Mouse (Mus musculus) v-Abl transformed pro-B cells (cell line): ENCODE measurements around the gene Rom1.

Source experiments
- in situ Hi-C, 2 experiments: fragments of 400-800 bp; cut with MboI; formaldehyde crosslinking; loops; one replicate each; pipeline ENCODE4 v1.15.1; 2025; ENCODE audit not compliant: unreplicated experiment in 2 of 2

Rom1 gene

DNA sequence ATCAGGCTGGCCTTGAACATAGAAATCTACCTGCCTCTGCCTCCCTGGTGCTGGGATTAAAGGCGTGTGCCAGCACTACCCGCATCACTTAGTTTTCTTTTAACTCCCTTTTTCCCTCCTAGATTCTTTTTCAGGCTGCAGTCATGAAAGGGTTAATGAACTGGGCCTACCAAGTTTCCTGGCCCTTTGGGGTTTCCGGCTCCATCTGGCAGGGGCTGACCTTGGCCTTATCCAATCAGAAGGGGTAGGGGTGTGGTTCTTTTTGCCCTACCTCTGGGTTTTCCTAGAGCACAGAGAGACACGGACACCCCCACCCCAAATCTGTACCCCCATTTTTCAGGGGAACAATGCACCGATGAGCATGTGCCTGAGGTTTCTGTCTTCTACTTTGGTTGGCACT lies 15.6 kb upstream of the Rom1 start:
- in situ Hi-C loops = loop anchor here in 1 of 2 experiments (25.0 kb wide), 1 partner anchor 207 kb away; the partner anchor contains the start of genes 1700092M07Rik, Stx5a and Wdr74

DNA sequence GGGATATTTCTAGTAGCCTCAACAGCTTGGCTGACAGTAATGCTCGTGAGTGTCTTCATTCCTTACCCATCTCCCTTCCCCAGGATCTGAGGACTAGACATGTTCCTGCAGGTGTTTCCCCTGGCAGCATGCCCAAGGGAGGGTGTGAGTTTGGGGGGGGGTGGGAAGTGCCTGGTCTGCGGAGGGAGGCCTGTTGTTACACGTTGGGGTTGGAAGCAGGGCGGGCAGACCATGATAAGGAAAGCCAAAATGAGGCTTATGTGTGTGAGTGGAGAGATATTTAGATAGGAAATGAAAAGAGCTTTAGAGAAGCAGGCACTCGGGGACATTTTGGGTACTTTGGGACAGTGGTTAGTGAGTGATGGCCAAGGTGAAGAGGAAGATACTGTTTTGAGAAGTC lies 14.9 kb upstream of the Rom1 start:
- in situ Hi-C loops = loop anchor here in 1 of 2 experiments (25.0 kb wide), 1 partner anchor 207 kb away; the partner anchor contains the start of genes 1700092M07Rik, Stx5a and Wdr74

DNA sequence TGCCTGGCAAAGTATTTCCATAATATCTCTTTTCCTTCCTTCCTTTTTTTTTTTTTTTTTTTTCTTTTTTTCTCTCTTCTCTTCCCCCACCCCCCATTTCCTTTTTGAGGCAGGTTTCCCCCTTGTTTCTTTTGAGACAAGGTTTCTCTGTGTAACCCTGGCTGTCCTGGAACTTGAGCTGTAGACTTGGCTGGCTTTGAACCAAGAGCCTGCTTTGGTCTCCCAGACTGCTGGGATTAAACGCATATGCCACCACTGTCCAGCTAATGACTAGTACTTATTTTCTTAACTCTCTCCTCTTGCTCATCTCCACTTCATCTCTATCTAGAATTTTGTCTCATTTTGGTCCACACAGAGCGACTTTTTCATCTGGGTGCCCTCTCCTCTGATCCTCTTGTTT lies 13.9 kb upstream of the Rom1 start:
- in situ Hi-C loops = loop anchor here in 1 of 2 experiments (25.0 kb wide), 1 partner anchor 206 kb away; the partner anchor contains the start of genes 1700092M07Rik, Stx5a and Wdr74

DNA sequence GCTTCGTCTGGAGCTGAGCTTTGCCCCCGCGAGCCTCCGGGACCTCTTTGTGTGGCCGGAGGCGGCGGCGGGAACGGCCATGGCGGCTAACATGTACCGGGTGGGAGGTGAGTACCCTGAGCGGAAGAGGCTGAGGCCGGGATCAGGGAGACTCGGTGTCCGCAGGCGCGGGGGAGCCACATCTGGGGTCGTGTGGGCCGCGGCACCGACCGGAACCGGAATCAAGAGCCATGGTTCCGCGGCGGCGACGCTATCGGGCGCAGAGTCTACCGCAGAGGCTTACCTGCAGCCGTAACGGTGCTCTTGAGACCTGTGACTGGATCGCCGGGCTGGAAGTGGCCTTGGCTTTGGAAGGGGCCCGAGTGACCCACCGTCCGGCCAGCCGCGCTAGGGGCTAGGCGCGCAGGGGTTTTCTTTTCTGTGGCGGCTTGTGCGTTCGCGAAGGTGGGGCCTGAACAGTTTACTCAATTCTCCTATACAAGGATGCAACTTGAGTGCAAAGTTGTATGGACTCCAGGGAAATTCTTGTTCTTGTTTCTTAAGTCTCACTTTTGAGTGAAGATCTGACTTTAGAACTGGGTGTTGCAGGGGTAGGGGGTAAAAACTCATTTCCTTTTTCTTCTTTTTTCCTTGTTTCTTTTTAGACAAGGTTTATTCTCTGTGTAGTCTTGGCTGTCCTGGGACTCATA lies 13.3 kb upstream of the Rom1 start:
- in situ Hi-C loops = loop anchor here in 1 of 2 experiments (25.0 kb wide), 1 partner anchor 205 kb away; the partner anchor contains the start of genes 1700092M07Rik, Stx5a and Wdr74

DNA sequence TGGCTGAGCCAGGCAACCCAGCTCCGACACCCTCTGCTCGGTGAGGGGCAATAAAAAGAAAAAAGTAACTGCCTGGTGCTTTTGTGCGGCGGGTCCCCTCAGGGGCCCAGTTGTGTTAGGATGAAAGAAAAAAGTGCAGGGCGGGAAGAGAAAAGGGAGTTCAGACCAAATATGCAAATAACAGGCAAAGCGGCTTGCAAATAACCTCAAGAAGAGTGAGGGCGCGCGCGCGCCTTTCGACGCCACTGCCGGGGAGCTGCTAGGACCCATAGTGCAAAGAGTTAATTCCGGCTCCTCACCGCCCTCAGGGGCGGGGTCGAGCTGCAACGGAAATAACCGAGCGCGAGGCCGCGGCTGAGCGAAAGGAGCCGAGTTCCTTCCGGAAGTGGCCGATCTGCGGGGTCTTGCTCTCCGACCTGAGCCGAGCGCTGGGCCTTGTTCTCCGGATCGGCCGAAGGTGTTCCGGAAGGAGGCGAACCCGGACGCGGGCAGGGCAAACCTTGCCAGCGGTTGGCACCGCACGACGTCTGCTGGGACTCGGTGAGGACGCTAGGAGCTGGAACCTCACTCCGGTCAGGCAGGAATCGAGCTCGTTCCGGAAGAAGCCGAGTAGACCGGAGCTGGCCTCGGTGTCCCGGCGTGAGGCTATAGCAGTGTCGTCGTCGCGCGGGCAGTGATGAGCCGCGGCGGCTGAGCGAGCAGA lies 12.5 kb upstream of the Rom1 start, which contains the start of gene Mta2:
Gene Mta2 (plus strand): TSS at position 361 of the 703 bp plus-strand sequence.
- in situ Hi-C loops = loop anchor here in 1 of 2 experiments (25.0 kb wide), 1 partner anchor 204 kb away; the partner anchor contains the start of genes 1700092M07Rik, Stx5a and Wdr74

DNA sequence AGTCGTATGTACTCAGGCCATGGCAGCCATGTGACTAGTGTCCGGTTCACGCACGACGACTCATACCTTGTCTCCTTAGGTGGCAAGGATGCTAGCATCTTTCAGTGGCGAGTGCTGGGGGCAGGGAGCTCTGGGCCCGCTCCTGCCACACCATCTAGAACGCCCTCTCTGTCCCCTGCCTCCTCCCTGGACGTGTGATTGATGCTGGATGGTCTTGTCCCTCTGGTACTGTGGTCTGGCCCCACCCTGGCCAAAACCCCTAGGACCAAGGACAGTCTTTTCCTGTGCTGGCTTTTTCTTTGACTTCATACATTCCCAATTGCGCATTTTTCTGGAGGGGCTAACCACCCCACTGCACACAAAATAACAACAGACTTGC lies 12.0 kb upstream of the Rom1 start:
- in situ Hi-C loops = loop anchor here in 1 of 2 experiments (25.0 kb wide), 1 partner anchor 204 kb away; the partner anchor contains the start of genes 1700092M07Rik, Stx5a and Wdr74

DNA sequence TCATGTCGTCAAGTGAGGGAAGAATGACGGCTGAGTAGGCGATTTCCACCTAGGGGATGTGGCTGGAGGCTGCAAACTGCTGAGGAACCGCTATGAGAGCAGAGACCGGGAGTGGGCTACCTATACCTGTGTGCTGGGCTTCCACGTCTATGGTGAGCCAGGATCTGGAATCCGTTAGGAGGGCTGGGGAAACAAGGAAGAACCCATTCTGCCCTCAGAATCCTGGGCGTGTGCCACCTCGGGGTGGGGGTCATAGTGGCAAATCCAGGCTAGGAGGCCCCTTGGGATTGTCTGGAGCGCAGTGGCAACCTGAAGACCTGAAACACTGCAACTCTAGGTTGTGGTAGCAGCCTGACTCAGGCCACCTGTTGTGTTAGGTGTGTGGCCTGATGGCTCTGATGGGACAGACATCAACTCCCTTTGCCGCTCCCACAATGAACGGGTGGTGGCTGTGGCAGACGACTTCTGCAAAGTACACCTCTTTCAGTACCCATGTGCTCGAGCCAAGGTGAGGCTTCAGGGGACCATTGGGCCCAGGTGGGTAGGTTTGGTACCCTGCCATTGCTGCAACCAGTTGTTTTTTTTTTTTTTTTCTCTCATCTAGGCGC lies 11.5 kb upstream of the Rom1 start:
- in situ Hi-C loops = loop anchor here in 1 of 2 experiments (25.0 kb wide), 1 partner anchor 203 kb away; the partner anchor contains the start of genes 1700092M07Rik, Stx5a and Wdr74

DNA sequence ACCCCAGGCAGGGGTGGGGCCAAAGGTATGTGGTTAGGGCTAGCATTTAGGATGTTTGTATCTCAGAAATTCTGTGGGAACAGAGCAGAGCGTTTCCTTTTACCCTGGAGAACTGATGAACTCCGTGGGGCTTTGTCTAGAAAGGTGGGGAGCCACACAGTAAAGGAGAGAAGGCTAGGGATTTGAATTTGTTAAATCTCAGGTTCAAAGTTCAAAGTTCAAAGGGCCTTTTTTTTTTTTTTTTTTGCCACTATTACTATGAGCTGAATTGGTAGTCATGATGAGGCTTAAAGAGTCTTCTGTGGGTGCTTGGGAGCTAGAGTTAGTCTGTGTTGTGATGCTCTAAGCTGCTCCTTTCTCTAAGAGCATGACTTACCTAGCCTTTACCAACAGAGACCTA lies 7.6 kb upstream of the Rom1 start:
- in situ Hi-C loops = loop anchor here in 1 of 2 experiments (25.0 kb wide), 1 partner anchor 199 kb away; the partner anchor contains the start of genes 1700092M07Rik, Stx5a and Wdr74

DNA sequence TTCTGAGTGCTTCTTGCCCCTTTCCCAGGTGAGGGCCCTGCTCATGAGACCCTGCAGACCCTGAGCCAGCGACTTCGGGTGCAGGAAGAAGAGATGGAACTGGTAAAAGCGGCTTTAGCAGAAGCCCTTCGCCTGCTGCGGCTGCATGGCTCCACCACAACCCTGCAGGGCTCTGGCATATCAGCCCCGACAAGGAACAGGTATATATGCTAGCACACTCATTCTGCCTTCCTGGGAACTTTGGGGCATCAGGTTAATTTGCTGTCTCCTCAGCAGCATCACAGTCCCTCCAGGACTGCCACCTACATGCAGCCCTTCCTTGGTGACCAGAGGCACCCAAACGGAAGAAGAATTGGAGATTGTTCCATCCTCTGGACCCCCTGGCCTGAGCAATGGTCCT lies 1.6 kb upstream of the Rom1 start:
- in situ Hi-C loops = loop anchor here in 1 of 2 experiments (25.0 kb wide), 1 partner anchor 193 kb away; the partner anchor contains the start of genes 1700092M07Rik, Stx5a and Wdr74

DNA sequence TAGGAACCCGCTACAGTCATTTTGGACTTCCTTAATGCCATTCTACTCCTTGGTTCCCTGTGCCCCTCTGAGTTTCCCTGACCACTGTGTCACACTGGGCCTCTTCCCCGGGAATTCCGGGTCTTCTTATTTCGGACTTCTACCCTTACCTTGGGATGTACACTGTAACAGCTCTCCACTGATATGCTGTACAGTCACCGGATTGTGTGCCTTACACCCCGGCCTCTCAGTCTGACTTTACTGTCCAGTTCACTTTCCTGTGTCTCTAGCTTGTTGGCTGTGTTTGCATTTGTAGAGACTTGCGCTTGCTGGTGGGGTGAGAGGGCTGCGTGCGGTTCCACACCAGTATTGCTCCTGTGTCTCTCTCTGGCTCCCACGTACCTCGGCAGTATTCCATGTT lies 961 bp upstream of the Rom1 start:
- in situ Hi-C loops = loop anchor here in 1 of 2 experiments (25.0 kb wide), 1 partner anchor 193 kb away; the partner anchor contains the start of genes 1700092M07Rik, Stx5a and Wdr74

DNA sequence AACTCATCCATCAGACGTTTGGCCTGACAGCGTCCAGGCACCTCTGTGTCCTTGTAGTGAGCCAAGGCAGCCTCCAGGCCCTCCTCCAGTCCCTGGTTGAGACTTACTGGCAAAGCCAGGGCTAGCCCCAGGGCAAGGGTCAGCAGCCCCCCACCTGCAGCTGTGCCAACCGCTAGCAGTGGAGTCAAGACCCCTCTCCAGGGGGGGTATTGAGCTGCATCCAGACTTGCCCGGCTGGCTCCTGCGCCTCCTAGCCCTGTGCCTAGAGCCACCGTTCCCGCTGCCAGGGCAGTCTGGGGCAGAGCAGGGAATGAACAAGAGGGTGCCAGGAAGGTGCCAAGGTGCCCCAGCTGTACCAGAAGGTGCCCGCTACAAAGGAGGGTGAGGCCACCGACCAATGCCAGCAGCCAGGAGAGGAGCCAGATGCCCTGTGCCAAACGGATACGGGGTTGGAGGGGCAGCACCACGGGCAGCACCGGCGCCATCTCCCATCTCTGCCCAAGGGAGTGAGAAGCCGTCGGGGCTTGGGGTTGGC lies 400 bp downstream of the Rom1 start:
- in situ Hi-C loops = loop anchor here in 1 of 2 experiments (25.0 kb wide), 1 partner anchor 191 kb away; the partner anchor contains the start of genes 1700092M07Rik, Stx5a and Wdr74

DNA sequence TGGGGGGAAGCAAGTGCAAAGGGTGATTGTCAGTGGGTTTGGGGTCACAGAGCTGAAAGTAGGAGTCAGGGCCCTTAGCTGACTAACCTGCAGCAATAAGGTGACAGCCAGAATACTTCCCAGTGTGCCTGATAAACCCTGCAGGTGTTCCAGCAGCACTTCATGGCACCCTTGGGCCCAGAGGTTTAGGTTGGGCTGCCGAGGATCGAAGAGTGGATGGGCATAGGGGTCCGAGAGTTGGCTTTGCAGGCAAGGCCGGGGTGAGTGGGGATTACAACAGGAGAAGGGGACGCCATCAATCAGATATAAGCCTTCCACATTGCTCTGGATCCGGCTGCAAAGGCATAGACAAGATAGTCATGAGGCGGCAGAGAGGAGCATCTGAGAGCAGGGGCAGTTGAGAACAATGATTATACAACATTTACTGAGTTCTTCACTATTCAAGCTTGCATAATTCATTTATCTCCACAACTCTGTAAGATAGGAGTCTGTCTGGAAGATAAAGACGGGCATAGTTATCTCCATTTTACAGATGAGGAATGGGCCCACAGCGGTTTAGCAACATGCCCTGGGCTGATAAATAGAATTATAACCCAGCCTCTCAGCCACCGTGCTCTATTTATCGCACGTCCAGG lies 1.1 kb downstream of the Rom1 start:
- in situ Hi-C loops = loop anchor here in 1 of 2 experiments (25.0 kb wide), 1 partner anchor 191 kb away; the partner anchor contains the start of genes 1700092M07Rik, Stx5a and Wdr74

DNA sequence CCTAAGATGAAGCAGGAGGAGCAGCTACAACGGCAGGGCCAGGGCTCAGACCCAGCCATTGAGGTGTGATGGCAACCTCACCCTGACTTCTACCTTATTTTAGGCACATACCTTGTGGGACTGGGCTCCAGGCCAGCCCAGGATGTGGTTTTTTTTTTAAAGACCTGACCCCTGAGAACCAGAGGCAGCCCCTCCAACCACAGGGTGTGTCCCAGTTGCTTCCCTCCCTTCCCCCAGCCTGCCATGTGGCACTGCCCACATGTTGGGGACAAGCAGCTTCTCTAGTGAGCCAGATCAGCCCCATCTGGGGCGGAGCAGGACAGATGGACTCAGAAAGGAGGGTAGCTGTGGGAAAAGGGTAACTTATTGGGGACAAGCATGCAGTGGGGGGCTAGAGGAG lies 2.4 kb downstream of the Rom1 start:
- in situ Hi-C loops = loop anchor here in 1 of 2 experiments (25.0 kb wide), 1 partner anchor 189 kb away; the partner anchor contains the start of genes 1700092M07Rik, Stx5a and Wdr74

DNA sequence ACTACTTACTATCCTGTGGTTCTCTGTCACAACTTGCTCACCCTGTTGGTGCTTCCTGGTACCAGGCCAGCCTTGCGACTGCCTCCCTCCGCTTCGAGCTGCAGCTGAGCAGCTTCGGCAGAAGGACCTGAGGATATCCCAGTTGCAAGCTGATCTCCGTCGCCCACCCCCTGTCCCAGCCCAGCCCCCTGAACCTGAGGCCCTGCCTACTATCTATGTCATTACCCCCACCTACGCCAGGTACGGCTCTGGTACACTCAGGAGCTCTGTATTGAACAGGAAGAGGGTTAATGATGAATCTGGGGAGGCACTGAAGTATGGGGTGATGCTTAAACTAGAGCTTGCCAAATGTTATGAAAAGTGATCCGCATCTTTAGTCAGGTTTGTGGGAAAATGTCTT lies 7.4 kb downstream of the Rom1 start:
- in situ Hi-C loops = no loop called here

DNA sequence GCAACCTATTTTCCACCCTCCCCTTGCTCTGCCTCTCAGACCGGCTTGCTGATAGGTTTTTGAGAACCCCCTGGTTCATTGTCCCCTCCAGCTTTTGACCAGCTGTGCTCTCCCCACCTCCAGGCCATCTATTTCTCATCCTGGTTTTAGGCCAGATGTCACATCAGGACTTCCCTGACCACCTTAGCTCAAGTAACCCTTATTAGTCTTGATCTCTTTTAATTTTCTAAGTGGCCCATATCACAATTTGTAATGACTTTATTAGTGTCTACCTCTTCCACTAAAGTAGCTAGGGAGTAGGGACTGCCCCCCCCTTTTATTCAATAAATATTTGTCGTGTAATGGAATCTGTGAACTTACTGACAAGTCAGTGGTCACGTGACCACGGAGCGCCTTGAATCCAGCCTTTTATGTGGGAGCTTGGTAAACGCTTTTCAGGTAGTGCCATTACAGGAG lies 8.3 kb downstream of the Rom1 start:
- in situ Hi-C loops = no loop called here

DNA sequence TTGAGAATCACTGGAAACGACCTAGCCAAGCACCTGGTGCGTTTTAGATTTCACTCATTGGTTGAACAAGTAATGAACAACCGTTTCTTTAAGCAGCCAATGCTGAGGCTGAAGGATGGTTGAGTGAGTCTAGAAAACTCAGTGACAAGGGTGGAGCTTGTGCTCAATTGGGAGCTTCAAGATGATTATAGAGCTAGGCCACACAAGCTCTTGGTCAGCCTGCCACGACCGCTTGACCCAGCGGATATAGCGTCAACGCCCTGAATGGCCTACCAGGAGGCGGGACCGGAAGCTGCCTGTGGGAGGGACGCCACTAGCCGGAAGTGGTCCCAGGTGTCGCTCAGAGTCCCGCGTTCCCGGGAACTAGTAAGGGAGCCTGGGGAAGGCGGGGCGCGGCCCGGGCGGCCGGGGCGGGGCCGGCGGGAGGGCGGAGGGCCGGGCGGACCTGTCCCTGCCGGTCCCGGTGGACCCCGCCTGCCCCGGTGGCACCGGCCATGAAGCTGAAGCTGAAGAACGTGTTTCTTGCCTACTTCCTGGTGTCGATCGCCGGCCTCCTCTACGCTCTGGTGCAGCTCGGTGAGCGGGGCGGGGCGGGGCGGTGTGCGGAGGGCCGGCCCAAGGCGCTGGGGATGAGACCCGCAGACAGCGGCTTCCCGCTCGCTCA lies 9.0 kb downstream of the Rom1 start, which contains the start of gene B3gat3:
Gene B3gat3 (plus strand): TSS at position 302 of the 664 bp plus-strand sequence.
- in situ Hi-C loops = no loop called here

DNA sequence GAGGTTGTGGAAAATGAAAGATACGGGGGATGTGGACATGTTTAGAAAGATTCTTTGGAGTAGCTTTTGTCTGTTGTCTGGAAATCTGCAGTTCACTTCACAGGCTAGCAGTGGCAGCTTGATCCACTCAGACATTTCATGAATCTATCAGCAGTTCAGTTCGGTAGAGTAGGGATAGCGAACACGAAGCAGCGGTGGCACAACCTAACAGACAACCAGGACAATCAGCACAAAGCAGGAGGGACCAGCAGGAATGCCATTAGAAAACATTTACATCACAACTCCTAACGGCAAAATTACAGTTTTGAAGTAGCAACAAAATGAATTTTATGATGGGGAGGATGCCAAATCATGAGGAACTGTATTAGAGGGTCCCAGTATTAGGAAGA lies 9.5 kb downstream of the Rom1 start:
- in situ Hi-C loops = no loop called here

DNA sequence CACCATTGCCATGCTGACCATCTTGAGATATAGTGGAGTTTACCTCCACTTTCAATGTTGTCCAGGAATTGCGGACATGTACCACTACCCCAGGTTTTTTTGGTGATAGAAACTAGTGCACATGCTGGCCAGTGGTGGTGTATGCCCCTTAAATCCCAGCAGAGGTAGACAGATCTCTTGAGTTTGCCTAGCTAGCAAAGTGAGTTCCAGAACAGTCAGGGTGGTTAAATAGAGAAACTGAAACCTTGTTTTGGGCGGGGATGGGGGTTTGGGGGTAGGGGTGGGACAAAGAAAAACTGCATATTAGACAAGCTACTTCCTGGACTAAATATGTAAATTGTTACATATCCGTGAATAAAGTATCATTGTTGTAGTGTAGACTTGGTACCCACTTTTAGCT lies 10.2 kb downstream of the Rom1 start:
- in situ Hi-C loops = no loop called here

DNA sequence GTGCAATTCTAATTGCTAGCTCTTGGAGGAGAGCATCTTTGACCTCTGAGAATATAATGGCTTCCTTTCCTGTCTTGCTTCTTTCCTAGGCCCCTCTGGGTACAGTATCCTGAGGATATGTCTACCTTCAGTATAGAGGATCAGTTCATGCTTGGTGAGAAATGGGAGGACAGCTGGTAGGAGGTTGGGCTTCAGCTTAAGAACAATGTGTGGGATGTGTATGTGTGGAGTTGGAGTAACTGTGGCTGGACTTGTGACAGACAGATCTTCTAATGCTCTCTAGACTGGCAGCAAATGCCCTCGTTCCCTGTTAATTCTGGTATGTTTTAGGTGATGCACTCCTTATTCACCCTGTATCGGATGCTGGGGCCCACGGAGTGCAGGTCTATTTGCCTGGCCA lies 14.9 kb downstream of the Rom1 start:
- in situ Hi-C loops = no loop called here
